Mouse (Mus musculus) brain, embryonic 14.5 days (tissue): ENCODE data around the gene Nudcd3.

Experiments
- CTCF ChIP-seq: fragments of 200-500 bp; IDR thresholded peaks from 2 replicates; pipeline ENCODE4 v1.5.1; 2012; ENCODE audit warnings: inconsistent platforms, mild to moderate bottlenecking, moderate library complexity, borderline replicate concordance; ENCODE audit not compliant: insufficient read depth, insufficient read length; ENCODE audit errors: extremely low read depth
- POLR2A ChIP-seq: fragments of 200-500 bp; IDR thresholded peaks from 2 replicates; pipeline ENCODE4 v1.6.1; 2012; ENCODE audit warnings: mild to moderate bottlenecking, inconsistent platforms, borderline replicate concordance; ENCODE audit not compliant: poor library complexity, insufficient read depth, insufficient read length, severe bottlenecking; ENCODE audit errors: extremely low read depth

- TF ChIP-seq CTCF (no peak), POLR2A (no peak)
These were observed 79.6 kb downstream of the Nudcd3 start for GRCm38 (mm10) chr11:6120596-6120995.
